Mouse (Mus musculus) forebrain, embryonic 15.5 days (tissue): ENCODE measurements at regions not wholly inside any gene's neighbourhood (a gene's known extent, or its start where the extent isn't known, plus 50 kb on each side); places are given as distances from the start of the nearest gene placed in this dataset.

ENCODE experiments used
- ATAC-seq: fragments of 200-750 bp; cut with Nextera tagmentation; replicated peaks from 2 replicates; pipeline ENCODE4 v1.8.0; 2017; ENCODE audit warnings: mild to moderate bottlenecking, moderate TSS enrichment, moderate library complexity
- H3K27ac ChIP-seq: fragments of 300-500 bp; sonication (generic); replicated peaks from 2 replicates; pipeline ENCODE4 v1.5.1; 2015; ENCODE audit warnings: mild to moderate bottlenecking, inconsistent platforms
- H3K27me3 ChIP-seq: fragments of 300-500 bp; sonication (generic); 2 replicates; pipeline ENCODE4 v1.6.1; 2015; ENCODE audit warnings: inconsistent platforms
- H3K36me3 ChIP-seq: fragments of 300-500 bp; sonication (generic); 2 replicates; pipeline ENCODE4 v1.6.1; 2015; ENCODE audit warnings: mild to moderate bottlenecking, inconsistent platforms
- H3K4me1 ChIP-seq: fragments of 300-500 bp; sonication (generic); 2 replicates; pipeline ENCODE4 v1.6.1; 2015; ENCODE audit warnings: inconsistent platforms
- H3K4me2 ChIP-seq: fragments of 300-500 bp; sonication (generic); replicated peaks from 2 replicates; pipeline ENCODE4 v1.6.1; 2015; ENCODE audit warnings: mild to moderate bottlenecking, inconsistent platforms
- H3K4me3 ChIP-seq: fragments of 300-500 bp; sonication (generic); 2 replicates; pipeline ENCODE4 v1.5.1; 2015; ENCODE audit warnings: mild to moderate bottlenecking, inconsistent platforms
- H3K9ac ChIP-seq: fragments of 300-500 bp; sonication (generic); replicated peaks from 2 replicates; pipeline ENCODE4 v1.6.1; 2015; ENCODE audit warnings: mild to moderate bottlenecking, inconsistent platforms
- H3K9me3 ChIP-seq: fragments of 300-500 bp; sonication (generic); 2 replicates; pipeline ENCODE4 v1.6.1; 2016; ENCODE audit warnings: inconsistent platforms
- whole genome bisulfite sequencing: fragments of 180-500 bp; shearing (Covaris S2); methylation state at CpG from one replicate; pipeline ENCODE4 v1.1.7; 2015; ENCODE audit warnings: mixed read lengths; 5-methylcytosine and 5-hydroxymethylcytosine counted together

GRCm38 (mm10) chr19:59590021-59590420 lies 131.8 kb downstream of the Emx2 start:
- WGBS, result 96% methylated on average over 3 of the region's 3 CpGs

GRCm38 (mm10) chr19:59592060-59592459 lies 133.9 kb downstream of the Emx2 start:
- WGBS, result 83% methylated on average over 3 of the region's 3 CpGs
- no peak for ATAC-seq

More at GRCm38 (mm10) chr19:59590021-59590420, 131.8 kb downstream of the Emx2 start:
- Histone ChIP-seq H3K4me2 (no peak overlapping the region), H3K9me3 (no peaks in the 10 kb centered on the region), H3K27ac (no peak overlapping the region), H3K36me3 (no peaks in the 10 kb centered on the region), H3K4me3 (no peak overlapping the region), H3K4me1 (peaks cover 5% of the 10 kb centered on the region), H3K27me3 (0 out of 2 replicates have a peak, but pooled peaks cover 4% of the 10 kb centered on the region), H3K9ac (no peak overlapping the region)
- no peak for ATAC-seq

GRCm38 (mm10) chr19:59624288-59624795 lies 166.2 kb downstream of the Emx2 start:
- H3K9me3 ChIP-seq, result no peaks in the 10 kb centered on the region
- H3K4me1 ChIP-seq, result peaks cover 20% of the 10 kb centered on the region
- H3K36me3 ChIP-seq, result no peaks in the 10 kb centered on the region
- H3K4me2 ChIP-seq, result no peak overlapping the region
- H3K9ac ChIP-seq, result no peak overlapping the region
- WGBS, result 37% methylated on average over 6 of the region's 6 CpGs
- no peak for ATAC-seq
- H3K27me3 ChIP-seq, result no peaks in the 10 kb centered on the region
- no peak overlapping the region for H3K27ac ChIP-seq
- no peak overlapping the region for H3K4me3 ChIP-seq

More at GRCm38 (mm10) chr19:59592060-59592459, 133.9 kb downstream of the Emx2 start:
- Histone ChIP-seq H3K4me2 (no peak overlapping the region), H3K36me3 (no peaks in the 10 kb centered on the region), H3K27ac (no peak overlapping the region), H3K27me3 (0 out of 2 replicates have a peak, but pooled peaks cover 4% of the 10 kb centered on the region), H3K4me3 (no peak overlapping the region), H3K4me1 (peaks cover 5% of the 10 kb centered on the region), H3K9me3 (no peaks in the 10 kb centered on the region), H3K9ac (no peak overlapping the region)

GRCm38 (mm10) chr19:59627681-59628080 lies 169.5 kb downstream of the Emx2 start:
- Histone ChIP-seq H3K27me3 (no peaks in the 10 kb centered on the region), H3K4me1 (peaks cover 20% of the 10 kb centered on the region), H3K9ac (no peak overlapping the region), H3K9me3 (no peaks in the 10 kb centered on the region), H3K36me3 (no peaks in the 10 kb centered on the region), H3K4me2 (no peak overlapping the region), H3K4me3 (no peak overlapping the region), H3K27ac (no peak overlapping the region)
- no peak for ATAC-seq
- 63% methylated on average over 3 of the region's 3 CpGs for WGBS

GRCm38 (mm10) chr19:59628296-59629160 lies 170.4 kb downstream of the Emx2 start:
- Histone ChIP-seq H3K36me3 (no peaks in the 10 kb centered on the region), H3K4me3 (no peak overlapping the region), H3K27ac (peak overlapping the region; percentile 8; the same call in 1 of the 2 replicates), H3K4me1 (peaks cover 20% of the 10 kb centered on the region), H3K4me2 (no peak overlapping the region; the same call in 1 of the 2 replicates), H3K9ac (no peak overlapping the region), H3K27me3 (no peaks in the 10 kb centered on the region), H3K9me3 (no peaks in the 10 kb centered on the region)
- WGBS, result 41% methylated on average over 15 of the region's 15 CpGs
- ATAC-seq, result peak; percentile 26; the same call in 1 of the 2 replicates

- H3K27ac ChIP-seq, result no peak overlapping the region
- no peaks in the 10 kb centered on the region for H3K9me3 ChIP-seq
- 44% methylated on average over 2 of the region's 2 CpGs for WGBS
- no peaks in the 10 kb centered on the region for H3K36me3 ChIP-seq
- H3K4me1 ChIP-seq, result peaks cover 20% of the 10 kb centered on the region
- no peak overlapping the region for H3K9ac ChIP-seq
- no peak overlapping the region for H3K4me3 ChIP-seq
- H3K27me3 ChIP-seq, result no peaks in the 10 kb centered on the region
- 0 out of 2 replicates have a peak, but pooled peaks have one; percentile 16 for ATAC-seq
- no peak overlapping the region for H3K4me2 ChIP-seq
Observed at GRCm38 (mm10) chr19:59629161-59629445, 170.9 kb downstream of the Emx2 start.

GRCm38 (mm10) chr19:59630095-59630494 lies 171.9 kb downstream of the Emx2 start:
- Histone ChIP-seq H3K4me1 (peaks cover 17% of the 10 kb centered on the region), H3K27me3 (no peaks in the 10 kb centered on the region), H3K9ac (no peak overlapping the region), H3K4me3 (no peak overlapping the region), H3K27ac (no peak overlapping the region), H3K36me3 (no peaks in the 10 kb centered on the region), H3K9me3 (no peaks in the 10 kb centered on the region), H3K4me2 (no peak overlapping the region)
- WGBS, result 61% methylated on average over 8 of the region's 8 CpGs
- ATAC-seq, result no peak

GRCm38 (mm10) chr19:59630706-59631105 lies 172.5 kb downstream of the Emx2 start:
- H3K4me2 ChIP-seq, result no peak overlapping the region
- peaks cover 17% of the 10 kb centered on the region for H3K4me1 ChIP-seq
- no peak overlapping the region for H3K27ac ChIP-seq
- H3K9me3 ChIP-seq, result no peaks in the 10 kb centered on the region
- H3K4me3 ChIP-seq, result no peak overlapping the region
- ATAC-seq, result no peak
- H3K36me3 ChIP-seq, result no peaks in the 10 kb centered on the region
- H3K27me3 ChIP-seq, result no peaks in the 10 kb centered on the region
- 21% methylated on average over 4 of the region's 4 CpGs for WGBS
- no peak overlapping the region for H3K9ac ChIP-seq

GRCm38 (mm10) chr19:59631541-59631940 lies 173.4 kb downstream of the Emx2 start:
- 81% methylated on average over 1 of the region's 1 CpGs for WGBS

GRCm38 (mm10) chr19:59636271-59636670 lies 178.1 kb downstream of the Emx2 start:
- WGBS, result 65% methylated on average over 8 of the region's 8 CpGs
- ATAC-seq, result no peak

More at GRCm38 (mm10) chr19:59631541-59631940, 173.4 kb downstream of the Emx2 start:
- H3K27me3 ChIP-seq, result no peaks in the 10 kb centered on the region
- H3K27ac ChIP-seq, result no peak overlapping the region
- H3K4me1 ChIP-seq, result peaks cover 17% of the 10 kb centered on the region
- no peaks in the 10 kb centered on the region for H3K9me3 ChIP-seq
- H3K9ac ChIP-seq, result no peak overlapping the region
- H3K4me3 ChIP-seq, result no peak overlapping the region
- no peaks in the 10 kb centered on the region for H3K36me3 ChIP-seq
- no peak overlapping the region for H3K4me2 ChIP-seq
- ATAC-seq, result no peak

GRCm38 (mm10) chr19:59642606-59643005 lies 184.4 kb downstream of the Emx2 start:
- no peaks in the 10 kb centered on the region for H3K9me3 ChIP-seq
- no peaks in the 10 kb centered on the region for H3K36me3 ChIP-seq
- no peak overlapping the region for H3K9ac ChIP-seq
- no peak overlapping the region for H3K4me3 ChIP-seq
- no peak overlapping the region for H3K27ac ChIP-seq
- no peaks in the 10 kb centered on the region for H3K27me3 ChIP-seq
- H3K4me2 ChIP-seq, result no peak overlapping the region
- peaks cover 18% of the 10 kb centered on the region for H3K4me1 ChIP-seq
- WGBS, result 91% methylated on average over 3 of the region's 3 CpGs
- no peak for ATAC-seq

More at GRCm38 (mm10) chr19:59636271-59636670, 178.1 kb downstream of the Emx2 start:
- Histone ChIP-seq H3K27me3 (no peaks in the 10 kb centered on the region), H3K4me3 (no peak overlapping the region), H3K4me2 (no peak overlapping the region), H3K36me3 (no peaks in the 10 kb centered on the region), H3K27ac (no peak overlapping the region), H3K4me1 (0 out of 2 replicates have a peak, but pooled peaks cover 5% of the 10 kb centered on the region), H3K9me3 (no peaks in the 10 kb centered on the region), H3K9ac (no peak overlapping the region)

- H3K9ac ChIP-seq, result no peak overlapping the region
- H3K36me3 ChIP-seq, result no peaks in the 10 kb centered on the region
- peaks cover 14% of the 10 kb centered on the region for H3K4me1 ChIP-seq
- H3K4me2 ChIP-seq, result no peak overlapping the region
- peak overlapping the region; percentile 35; the same call in 1 of the 2 replicates for H3K27ac ChIP-seq
- peak; percentile 20; the same call in 1 of the 2 replicates for ATAC-seq
- no peaks in the 10 kb centered on the region for H3K27me3 ChIP-seq
- H3K9me3 ChIP-seq, result no peaks in the 10 kb centered on the region
- WGBS, result 55% methylated on average over 8 of the region's 8 CpGs
- H3K4me3 ChIP-seq, result no peak overlapping the region
Observed at GRCm38 (mm10) chr19:59646231-59646630, 188.1 kb downstream of the Emx2 start.
